Mouse (Mus musculus) megakaryocyte-erythroid progenitor cell, adult 5 weeks (primary cell): ENCODE results near the gene Tsr3. TPM values are rescaled to one million over a fixed set of nuclear protein-coding genes. Genes with fewer than 3 reads are reported as not detected.

Experiments used
- polyA plus RNA-seq: library from polyadenylated mRNA; stranded (reverse); fragments of >175 nt; gene quantifications from 2 replicates; pipeline ENCODE4 v1.2.3, GENCODE M21; 2012

The Tsr3 gene
- 12.3 and 13.5 TPM in 2 replicates for polyA plus RNA-seq

DNA sequence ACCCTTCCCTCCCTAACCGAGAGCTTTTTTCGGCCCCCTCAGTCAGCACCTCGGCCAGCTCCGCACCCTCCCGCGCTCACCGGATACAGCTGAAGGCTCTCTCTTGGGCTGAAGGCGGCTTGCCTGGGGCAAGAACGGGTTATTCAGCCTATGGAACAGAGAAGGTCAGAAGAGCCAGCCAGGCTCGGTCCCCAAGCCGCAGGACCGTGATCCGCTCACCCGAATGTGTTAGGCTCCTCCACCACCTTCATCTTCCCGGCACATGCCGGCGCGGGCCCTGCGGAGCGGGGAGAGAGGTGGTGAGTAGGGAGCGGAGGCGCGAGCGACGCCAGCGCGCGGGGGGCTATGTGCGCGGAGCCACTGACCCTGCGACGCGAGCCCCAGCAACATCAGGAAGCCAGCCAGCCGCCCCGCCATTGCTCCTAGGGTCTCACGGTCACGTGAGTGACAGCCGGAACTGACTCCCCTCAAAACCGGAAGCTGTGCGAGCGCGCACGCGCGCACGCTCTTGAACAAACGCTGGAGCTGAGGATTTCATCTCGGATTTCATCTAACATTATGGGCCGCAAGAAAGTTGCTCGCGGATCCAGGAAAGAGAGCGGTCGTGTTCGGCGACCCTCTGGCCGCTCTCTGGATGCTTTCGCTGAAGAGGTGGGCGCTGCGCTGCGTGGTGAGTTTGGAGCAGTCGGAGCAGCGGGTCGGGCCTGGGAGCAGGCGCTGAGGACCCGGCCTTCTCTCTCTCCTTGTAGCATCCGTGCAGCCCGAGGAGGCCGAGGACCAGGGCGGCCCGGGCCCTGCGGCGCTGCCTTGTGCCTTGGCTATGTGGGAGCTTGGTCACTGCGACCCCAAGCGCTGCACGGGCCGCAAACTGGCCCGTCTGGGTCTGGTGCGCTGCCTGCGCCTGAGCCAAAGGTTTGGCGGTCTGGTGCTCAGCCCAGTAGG is at the start of gene Tsr3, which contains the start of gene Gnptg:
Gene Tsr3, plus strand, starts transcription at position 476 of the 942 bp plus-strand sequence.
Gene Gnptg, minus strand, starts transcription at position 430 of the 942 bp plus-strand sequence.

DNA sequence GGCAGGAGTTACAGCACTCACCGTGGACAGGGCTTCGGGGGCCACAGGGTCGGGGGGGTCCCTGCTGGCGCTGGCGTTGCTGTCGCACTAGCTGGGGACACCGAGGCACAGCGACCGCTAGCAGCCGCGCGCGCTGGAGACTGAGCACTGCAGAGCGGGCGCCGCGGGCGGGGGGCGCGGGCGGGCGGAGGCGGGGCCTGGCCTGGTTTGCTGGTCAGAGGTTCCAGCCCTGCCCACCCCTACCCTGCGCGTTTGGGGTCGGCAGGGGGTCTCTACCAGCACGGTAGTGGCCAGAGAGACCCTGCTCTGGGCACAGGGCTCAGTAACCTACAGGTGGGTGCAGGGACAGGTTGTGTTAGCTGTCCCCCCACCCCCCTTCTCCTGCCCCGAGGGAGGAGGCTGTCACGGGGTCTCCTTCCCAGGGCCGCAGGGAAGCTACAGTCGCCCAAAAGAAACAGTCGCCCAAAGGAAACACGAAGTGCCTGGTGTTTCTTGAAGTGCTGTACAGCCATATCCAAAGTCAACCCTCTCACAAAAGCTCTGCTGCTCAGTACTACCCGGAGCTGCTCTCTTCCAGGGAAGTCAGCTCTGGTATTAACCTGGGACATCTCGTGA is 16.3 kb downstream of the Tsr3 start, which contains the start of gene Baiap3:
Gene Baiap3, minus strand, starts transcription at position 225 of the 615 bp plus-strand sequence.

DNA sequence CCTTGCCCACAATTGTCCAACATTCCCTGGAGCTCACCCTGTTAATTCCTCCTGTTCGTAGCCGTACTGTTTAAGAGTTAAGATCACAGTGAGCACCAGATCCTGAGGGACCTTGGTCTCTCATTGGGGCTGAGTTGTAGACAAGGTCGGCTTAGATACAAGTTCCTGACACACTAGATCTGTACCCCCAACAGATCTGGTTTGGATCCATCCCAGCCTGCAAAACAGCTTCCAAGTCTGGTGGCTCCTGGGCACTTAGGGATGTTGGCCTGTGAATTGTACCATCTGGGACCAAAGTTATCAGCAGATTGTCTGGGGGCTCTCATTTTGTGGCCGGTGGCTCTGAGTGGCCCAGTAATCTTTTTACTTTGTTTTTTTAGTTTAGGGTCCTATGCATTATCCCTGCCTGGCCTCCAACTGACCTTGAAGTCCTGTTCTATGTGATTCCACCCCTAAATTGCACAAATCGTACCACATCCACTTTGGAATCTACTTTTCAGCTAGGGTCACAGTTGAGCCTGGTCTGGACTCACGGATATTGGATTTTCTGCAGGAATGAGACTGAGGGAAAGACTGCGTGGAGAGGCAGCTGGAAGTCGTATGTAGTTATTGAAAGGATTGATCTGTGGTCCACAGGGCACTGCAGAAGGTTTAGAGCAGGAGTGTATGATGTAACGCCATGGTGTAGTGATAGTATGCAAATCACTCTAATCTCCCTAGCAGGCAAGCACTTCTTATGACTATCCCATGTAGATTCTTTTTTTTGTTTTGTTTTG is 34.8 kb downstream of the Tsr3 start, which contains the start of gene Ube2i:
Gene Ube2i, minus strand, starts transcription at position 52 of the 776 bp plus-strand sequence.

Other genes starting within 250 kb of the Tsr3 start
- gene Cramp1l, start 224.4 kb upstream of the Tsr3 start, polyA plus RNA-seq: 23.0 and 36.4 TPM in 2 replicates
- gene Ift140, start 224.1 kb upstream of the Tsr3 start, polyA plus RNA-seq: 12.2 and 12.3 TPM in 2 replicates
- not detected in 2 replicates for gene Tmem204, start 156.6 kb upstream of the Tsr3 start, polyA plus RNA-seq
- gene Telo2, start 124.2 kb upstream of the Tsr3 start, polyA plus RNA-seq: 38.2 and 47.2 TPM in 2 replicates
- 0.05 TPM in 1 of 2 replicates, not detected in the other for gene Ptx4, start 119.4 kb upstream of the Tsr3 start, polyA plus RNA-seq
- 20.5 and 22.9 TPM in 2 replicates for gene Clcn7, start 106.8 kb upstream of the Tsr3 start, polyA plus RNA-seq
- gene Ccdc154, start 77.7 kb upstream of the Tsr3 start, polyA plus RNA-seq: not detected in 2 replicates
- not detected in 2 replicates for gene Gm38655, start 64.7 kb upstream of the Tsr3 start, polyA plus RNA-seq
- gene BC003965, start 55.6 kb upstream of the Tsr3 start, polyA plus RNA-seq: 22.4 and 24.1 TPM in 2 replicates
- gene Unkl, start 51.8 kb upstream of the Tsr3 start, polyA plus RNA-seq: 35.4 and 53.1 TPM in 2 replicates
- 17.5 and 21.9 TPM in 2 replicates for gene Gnptg, start within 50 bp of the Tsr3 start, polyA plus RNA-seq
- 19.0 and 20.3 TPM in 2 replicates for gene Baiap3, start 16.2 kb downstream of the Tsr3 start, polyA plus RNA-seq
- 334 and 403 TPM in 2 replicates for gene Ube2i, start 34.5 kb downstream of the Tsr3 start, polyA plus RNA-seq
- 55.9 and 60.0 TPM in 2 replicates for gene Prss34, start 58.2 kb downstream of the Tsr3 start, polyA plus RNA-seq
- gene Prss28, start 68.5 kb downstream of the Tsr3 start, polyA plus RNA-seq: not detected in 2 replicates
- not detected in 2 replicates for gene Prss29, start 78.5 kb downstream of the Tsr3 start, polyA plus RNA-seq
- not detected in 2 replicates for gene Tpsab1, start 105.4 kb downstream of the Tsr3 start, polyA plus RNA-seq
- gene Tpsb2, start 126.1 kb downstream of the Tsr3 start, polyA plus RNA-seq: not detected in 2 replicates
- not detected in 2 replicates for gene Tpsg1, start 129.1 kb downstream of the Tsr3 start, polyA plus RNA-seq
- gene Cacna1h, start 193.6 kb downstream of the Tsr3 start, polyA plus RNA-seq: 1.4 and 1.6 TPM in 2 replicates
- gene Tekt4, start 214.4 kb downstream of the Tsr3 start, polyA plus RNA-seq: not detected in 2 replicates